In genomic region chr2:90894299-90894677, GRCm38 (mm10) we compare ENCODE assay signal across 9 mouse cellular contexts. TPM values are rescaled to one million over a fixed set of nuclear protein-coding genes. Genes with fewer than 3 reads are reported as not detected.
DNase-seq lines count a peak whose midpoint lies in the region; ATAC-seq and TF ChIP-seq lines count a peak whose summit lies in the region.
"Not testable (repeated sequence)": the region's sequence is repeated elsewhere in the genome, so short reads cannot be mapped to it uniquely, and the experiment has no call there.
"Had no signal": no experiment of that assay in that cellular context is flagged by ENCODE, and none has a peak within 500 bp of the region (broad histone marks: within the 10 kb centered on the region; RNA-seq: fewer than 3 reads in every experiment).

No protein-coding gene starts in this region.

- in situ Hi-C loops in CH12.LX (cut with MboI; ENCODE audit: low pct_ligation_motif_present, low pct_unique_long_range_greater_than_20kb, low sequenced_read_pairs): not testable (repeated sequence)

- H3K36me3 ChIP-seq in CH12.LX (replicated peaks in 1 of 2; ENCODE audit: control insufficient read depth in 1 of 2, insufficient read depth in 1 of 2, low read length in 1 of 2) (peaks cover 31 to 80% of the 10 kb centered on the region in 2 experiments), MEL (ENCODE audit: control insufficient read depth in 1 of 2, insufficient read depth in 2 of 2, low read length in 2 of 2) (peaks cover 4 to 22% of the 10 kb centered on the region in 2 experiments; a peak in 3 of 4 replicates)
- H3K36me3 ChIP-seq in heart, embryonic 10.5 days: peaks cover 71% of the 10 kb centered on the region
- H3K36me3 ChIP-seq in liver, embryonic 11.5 days (ENCODE audit: control insufficient read depth, insufficient read depth, low read length): peaks cover 32% of the 10 kb centered on the region
- H3K36me3 ChIP-seq in liver, embryonic 13.5 days: peaks cover 54% of the 10 kb centered on the region
- H3K36me3 ChIP-seq in liver, embryonic 15.5 days (replicated peaks): peaks cover 51% of the 10 kb centered on the region
- H3K36me3 ChIP-seq in liver, postnatal 0 days (replicated peaks; ENCODE audit: insufficient read depth, low read length): peaks cover 34% of the 10 kb centered on the region

- H3K79me2 ChIP-seq in CH12.LX (replicated peaks; ENCODE audit: control insufficient read depth, extremely low read depth, insufficient read depth, poor library complexity, severe bottlenecking); MEL (ENCODE audit: control insufficient read depth, insufficient read depth, low read length, poor library complexity): not testable (repeated sequence)

- H3K9ac ChIP-seq in CH12.LX (ENCODE audit: insufficient read depth, low read depth); MEL (ENCODE audit: control insufficient read depth, low read depth, low read length, poor library complexity, severe bottlenecking); liver, postnatal 0 days (replicated peaks): not testable (repeated sequence)
- H3K9ac ChIP-seq in liver, embryonic 11.5 days (ENCODE audit: low read depth, low read length): peak overlapping the region; percentile 40; the same call in 1 of the 2 replicates
- H3K9ac ChIP-seq in liver, embryonic 13.5 days: peak overlapping the region; percentile 68
- H3K9ac ChIP-seq in liver, embryonic 15.5 days: peak overlapping the region; percentile 49

- not testable (repeated sequence) for H3K4me2 ChIP-seq in CH12.LX (ENCODE audit: insufficient read depth, low read depth, poor library complexity, severe bottlenecking)
- peak overlapping the region; percentile 52 for H3K4me2 ChIP-seq in liver, embryonic 11.5 days
- H3K4me2 ChIP-seq in liver, embryonic 13.5 days: peak overlapping the region; percentile 61
- H3K4me2 ChIP-seq in liver, embryonic 15.5 days: peak overlapping the region; percentile 63
- peak overlapping the region; percentile 53 for H3K4me2 ChIP-seq in liver, postnatal 0 days (ENCODE audit: low read depth, low read length)

- TF ChIP-seq CTCF in CH12.LX (conservative IDR thresholded peaks at IDR 0.05 in 1 of 2, IDR thresholded peaks at IDR 0.05 in 1 of 2; ENCODE audit: low read depth in 2 of 2, low read length in 2 of 2); MEL (IDR thresholded peaks at IDR 0.05 in 2 of 3, conservative IDR thresholded peaks at IDR 0.05 in 1 of 3; ENCODE audit: control insufficient read depth in 1 of 3, insufficient read depth in 1 of 3, low read depth in 2 of 3, low read length in 3 of 3, poor library complexity in 1 of 3, severe bottlenecking in 1 of 3); liver, postnatal 0 days (IDR thresholded peaks at IDR 0.05; ENCODE audit: low read depth): not testable (repeated sequence)

- H3K4me1 ChIP-seq in CH12.LX (ENCODE audit: control insufficient read depth in 1 of 2, insufficient read depth in 2 of 2): not testable (repeated sequence)
- peaks cover 8 to 25% of the 10 kb centered on the region in 2 experiments for H3K4me1 ChIP-seq in MEL (ENCODE audit: control insufficient read depth in 1 of 2, insufficient read depth in 2 of 2, low read length in 2 of 2)
- peaks cover 28% of the 10 kb centered on the region for H3K4me1 ChIP-seq in heart, embryonic 10.5 days
- H3K4me1 ChIP-seq in liver, embryonic 11.5 days (replicated peaks; ENCODE audit: control insufficient read depth, insufficient read depth, low read length): peaks cover 38% of the 10 kb centered on the region
- peaks cover 78% of the 10 kb centered on the region for H3K4me1 ChIP-seq in liver, embryonic 13.5 days (replicated peaks)
- peaks cover 71% of the 10 kb centered on the region for H3K4me1 ChIP-seq in liver, embryonic 15.5 days (replicated peaks)
- H3K4me1 ChIP-seq in liver, postnatal 0 days (ENCODE audit: insufficient read depth): peaks cover 19% of the 10 kb centered on the region

- H3K4me3 ChIP-seq in CH12.LX (replicated peaks in 1 of 3; ENCODE audit: low read depth in 2 of 3, low read length in 2 of 3, poor library complexity in 1 of 3); MEL (ENCODE audit: control insufficient read depth in 1 of 2, insufficient read depth in 1 of 2, low read depth in 2 of 2, low read length in 2 of 2); heart, embryonic 10.5 days; liver, embryonic 11.5 days (ENCODE audit: low read depth, low read length); liver, embryonic 13.5 days (replicated peaks); liver, embryonic 15.5 days (replicated peaks); liver, postnatal 0 days (ENCODE audit: low read depth, low read length): not testable (repeated sequence)

- TF ChIP-seq EP300 in CH12.LX (IDR thresholded peaks at IDR 0.05; ENCODE audit: low read length): peak; percentile 65
- not testable (repeated sequence) for TF ChIP-seq EP300 in MEL (IDR thresholded peaks at IDR 0.05; ENCODE audit: low read depth in 1 of 2, low read length in 2 of 2); liver, postnatal 0 days (IDR thresholded peaks at IDR 0.05; ENCODE audit: low read depth)

- dilution Hi-C loops in CH12.LX (cut with MboI; ENCODE audit: extremely low pct_ligation_motif_present, extremely low pct_unique_long_range_greater_than_20kb, low sequenced_read_pairs): not testable (repeated sequence)

- DNase-seq in 3T3-L1 (ENCODE audit: low read depth, low spot score) (peak; percentile 49), CH12.LX (ENCODE audit: extremely low read depth) (peak; percentile 38)
- DNase-seq in MEL (ENCODE audit: low read depth, low spot score); heart, embryonic 10.5 days (ENCODE audit: low spot score); liver, embryonic 11.5 days (ENCODE audit: low spot score); liver, embryonic 13.5 days; liver, postnatal 0 days: not testable (repeated sequence)

- 83% methylated on average over 3 of the region's 3 CpGs for WGBS in heart, embryonic 10.5 days
- 56% methylated on average over 3 of the region's 3 CpGs for WGBS in liver, embryonic 11.5 days
- 26% methylated on average over 3 of the region's 3 CpGs for WGBS in liver, embryonic 13.5 days (ENCODE audit: insufficient replicate concordance)
- 36% methylated on average over 3 of the region's 3 CpGs for WGBS in liver, embryonic 15.5 days (ENCODE audit: insufficient replicate concordance)
- 51% methylated on average over 3 of the region's 3 CpGs for WGBS in liver, postnatal 0 days (ENCODE audit: insufficient replicate concordance)

- 0 out of 2 replicates have a peak, but pooled peaks have one; percentile 25 for ATAC-seq in liver, embryonic 11.5 days (replicated peaks; ENCODE audit: low FRiP score)
- peak; percentile 9; the same call in 1 of the 2 replicates for ATAC-seq in liver, embryonic 13.5 days (ENCODE audit: low read depth)
- ATAC-seq in liver, embryonic 15.5 days (ENCODE audit: insufficient read depth); liver, postnatal 0 days: not testable (repeated sequence)

- not testable (repeated sequence) for H3K9me3 ChIP-seq in CH12.LX (replicated peaks; ENCODE audit: low read length); MEL (replicated peaks; ENCODE audit: insufficient read depth, low read length); heart, embryonic 10.5 days; liver, embryonic 11.5 days (ENCODE audit: control insufficient read depth, low read length); liver, embryonic 13.5 days (replicated peaks); liver, embryonic 15.5 days (replicated peaks); liver, postnatal 0 days (ENCODE audit: low read length)

- TF ChIP-seq RAD21 in CH12.LX (IDR thresholded peaks at IDR 0.05; ENCODE audit: low read depth, low read length); MEL (IDR thresholded peaks at IDR 0.05; ENCODE audit: low read depth, low read length): not testable (repeated sequence)

- not testable (repeated sequence) for TF ChIP-seq POLR2A in CH12.LX (IDR thresholded peaks at IDR 0.05; ENCODE audit: low read depth, low read length); MEL (IDR thresholded peaks at IDR 0.05; ENCODE audit: control insufficient read depth in 1 of 2, insufficient read depth in 1 of 2, low read depth in 1 of 2, low read length in 2 of 2, poor library complexity in 1 of 2)

- H3K27me3 ChIP-seq in CH12.LX (replicated peaks); MEL (ENCODE audit: control insufficient read depth in 1 of 2, insufficient read depth in 2 of 2, low read length in 2 of 2); heart, embryonic 10.5 days (ENCODE audit: insufficient read depth, poor library complexity, severe bottlenecking); liver, postnatal 0 days (ENCODE audit: insufficient read depth, low read length): not testable (repeated sequence)
- peaks cover 11% of the 10 kb centered on the region for H3K27me3 ChIP-seq in liver, embryonic 11.5 days (replicated peaks; ENCODE audit: control insufficient read depth, insufficient read depth, low read length)
- H3K27me3 ChIP-seq in liver, embryonic 13.5 days: peaks cover 25% of the 10 kb centered on the region
- H3K27me3 ChIP-seq in liver, embryonic 15.5 days: peaks cover 25% of the 10 kb centered on the region

- not testable (repeated sequence) for H3K27ac ChIP-seq in CH12.LX (ENCODE audit: insufficient read depth, low read depth)
- H3K27ac ChIP-seq in MEL (ENCODE audit: control insufficient read depth, low read depth, low read length): peak overlapping the region; percentile 67
- 0 out of 2 replicates have a peak overlapping the region, but pooled peaks have one; percentile 60 for H3K27ac ChIP-seq in heart, embryonic 10.5 days
- peak overlapping the region; percentile 93 for H3K27ac ChIP-seq in liver, embryonic 11.5 days (ENCODE audit: low read depth, low read length)
- peak overlapping the region; percentile 95 for H3K27ac ChIP-seq in liver, embryonic 13.5 days
- peak overlapping the region; percentile 88 for H3K27ac ChIP-seq in liver, embryonic 15.5 days (replicated peaks)
- peak overlapping the region; percentile 72 for H3K27ac ChIP-seq in liver, postnatal 0 days (ENCODE audit: low read depth)

RNA-seq across cellular contexts. Expression of gene C1qtnf4, which starts 8.6 kb away (rescaled TPM):
- total RNA-seq in CH12.LX (2012; rRNA removed): not detected in 2 replicates
- total RNA-seq in CH12.LX (2014; rRNA removed): not detected in 2 replicates
- polyA plus RNA-seq in CH12.LX (2012; ENCODE audit: insufficient read length, low read depth): not detected in 2 replicates
- not detected in 2 replicates for total RNA-seq in MEL (2012; rRNA removed)
- polyA plus RNA-seq in MEL (2012; ENCODE audit: insufficient read depth in 1 of 2, insufficient read length in 2 of 2, low read depth in 1 of 2, low replicate concordance in 2 of 2, missing spikeins in 1 of 2): not detected
- 8.6 and 11.1 TPM in 2 replicates for polyA plus RNA-seq in heart, embryonic 10.5 days (2016; fragmentation: Nextera tagmentation; extraction: Ambion mirVana)
- polyA plus RNA-seq in liver, embryonic 11.5 days (2014; fragmentation: Nextera tagmentation; extraction: Ambion mirVana): 6.6 and 6.9 TPM in 2 replicates
- polyA plus RNA-seq in liver, embryonic 13.5 days (2015; fragmentation: Nextera tagmentation; extraction: Ambion mirVana): 3.0 and 4.4 TPM in 2 replicates
- 1.9 and 2.0 TPM in 2 replicates for polyA plus RNA-seq in liver, embryonic 15.5 days (2015; fragmentation: Nextera tagmentation; extraction: Ambion mirVana)
- 2.9 and 3.1 TPM in 2 replicates for polyA plus RNA-seq in liver, postnatal 0 days (2015; fragmentation: Nextera tagmentation; extraction: Ambion mirVana)
- total RNA-seq: common myeloid progenitor, adult 5-6 weeks had no signal

RNA-seq across cellular contexts. Expression of gene Kbtbd4, which starts 10.3 kb away (rescaled TPM):
- 20.5 and 28.4 TPM in 2 replicates for total RNA-seq in CH12.LX (2012; rRNA removed)
- total RNA-seq in CH12.LX (2014; rRNA removed): 19.5 and 20.1 TPM in 2 replicates
- polyA plus RNA-seq in CH12.LX (2012; ENCODE audit: insufficient read length, low read depth): 21.7 and 24.9 TPM in 2 replicates
- total RNA-seq in MEL (2012; rRNA removed): 18.0 and 21.9 TPM in 2 replicates
- polyA plus RNA-seq in MEL (2012; ENCODE audit: insufficient read depth in 1 of 2, insufficient read length in 2 of 2, low read depth in 1 of 2, low replicate concordance in 2 of 2, missing spikeins in 1 of 2): 10 to 100 TPM in 1 of 2 experiments, not detected in 1; 23.1 TPM
- 33.2 and 42.2 TPM in 2 replicates for polyA plus RNA-seq in heart, embryonic 10.5 days (2016; fragmentation: Nextera tagmentation; extraction: Ambion mirVana)
- polyA plus RNA-seq in liver, embryonic 11.5 days (2014; fragmentation: Nextera tagmentation; extraction: Ambion mirVana): 32.6 and 34.4 TPM in 2 replicates
- 17.5 and 21.0 TPM in 2 replicates for polyA plus RNA-seq in liver, embryonic 13.5 days (2015; fragmentation: Nextera tagmentation; extraction: Ambion mirVana)
- 16.1 and 17.6 TPM in 2 replicates for polyA plus RNA-seq in liver, embryonic 15.5 days (2015; fragmentation: Nextera tagmentation; extraction: Ambion mirVana)
- 8.7 and 9.8 TPM in 2 replicates for polyA plus RNA-seq in liver, postnatal 0 days (2015; fragmentation: Nextera tagmentation; extraction: Ambion mirVana)

RNA-seq across cellular contexts. Expression of gene Ndufs3, which starts 10.3 kb away (rescaled TPM):
- 133 and 146 TPM in 2 replicates for total RNA-seq in CH12.LX (2012; rRNA removed)
- total RNA-seq in CH12.LX (2014; rRNA removed): 182 and 195 TPM in 2 replicates
- 185 and 190 TPM in 2 replicates for polyA plus RNA-seq in CH12.LX (2012; ENCODE audit: insufficient read length, low read depth)
- total RNA-seq in MEL (2012; rRNA removed): 134 and 137 TPM in 2 replicates
- polyA plus RNA-seq in MEL (2012; ENCODE audit: insufficient read depth in 1 of 2, insufficient read length in 2 of 2, low read depth in 1 of 2, low replicate concordance in 2 of 2, missing spikeins in 1 of 2): 100 to 1,000 TPM in 1 of 2 experiments, not detected in 1; 193 TPM
- polyA plus RNA-seq in heart, embryonic 10.5 days (2016; fragmentation: Nextera tagmentation; extraction: Ambion mirVana): 276 and 329 TPM in 2 replicates
- polyA plus RNA-seq in liver, embryonic 11.5 days (2014; fragmentation: Nextera tagmentation; extraction: Ambion mirVana): 223 and 236 TPM in 2 replicates
- polyA plus RNA-seq in liver, embryonic 13.5 days (2015; fragmentation: Nextera tagmentation; extraction: Ambion mirVana): 156 and 162 TPM in 2 replicates
- 134 and 136 TPM in 2 replicates for polyA plus RNA-seq in liver, embryonic 15.5 days (2015; fragmentation: Nextera tagmentation; extraction: Ambion mirVana)
- 196 and 199 TPM in 2 replicates for polyA plus RNA-seq in liver, postnatal 0 days (2015; fragmentation: Nextera tagmentation; extraction: Ambion mirVana)

RNA-seq across cellular contexts. Expression of gene Celf1, which starts 45.9 kb away (rescaled TPM):
- total RNA-seq in CH12.LX (2012; rRNA removed): 29.7 and 33.8 TPM in 2 replicates
- total RNA-seq in CH12.LX (2014; rRNA removed): 50.9 and 52.8 TPM in 2 replicates
- 67.4 and 69.7 TPM in 2 replicates for polyA plus RNA-seq in CH12.LX (2012; ENCODE audit: insufficient read length, low read depth)
- 46.2 and 49.6 TPM in 2 replicates for total RNA-seq in MEL (2012; rRNA removed)
- polyA plus RNA-seq in MEL (2012; ENCODE audit: insufficient read depth in 1 of 2, insufficient read length in 2 of 2, low read depth in 1 of 2, low replicate concordance in 2 of 2, missing spikeins in 1 of 2): 100 to 1,000 TPM in 1 of 2 experiments, 10 to 100 TPM in 1; 82.3 to 212 TPM
- polyA plus RNA-seq in heart, embryonic 10.5 days (2016; fragmentation: Nextera tagmentation; extraction: Ambion mirVana): 128 and 155 TPM in 2 replicates
- 78.1 and 90.5 TPM in 2 replicates for polyA plus RNA-seq in liver, embryonic 11.5 days (2014; fragmentation: Nextera tagmentation; extraction: Ambion mirVana)
- 54.9 and 68.3 TPM in 2 replicates for polyA plus RNA-seq in liver, embryonic 13.5 days (2015; fragmentation: Nextera tagmentation; extraction: Ambion mirVana)
- polyA plus RNA-seq in liver, embryonic 15.5 days (2015; fragmentation: Nextera tagmentation; extraction: Ambion mirVana): 50.0 and 53.8 TPM in 2 replicates
- polyA plus RNA-seq in liver, postnatal 0 days (2015; fragmentation: Nextera tagmentation; extraction: Ambion mirVana): 26.0 and 29.4 TPM in 2 replicates

RNA-seq across cellular contexts. Expression of gene Mtch2, which starts 47.3 kb away (rescaled TPM):
- 70.0 and 82.8 TPM in 2 replicates for total RNA-seq in CH12.LX (2012; rRNA removed)
- 158 and 173 TPM in 2 replicates for total RNA-seq in CH12.LX (2014; rRNA removed)
- 162 and 209 TPM in 2 replicates for polyA plus RNA-seq in CH12.LX (2012; ENCODE audit: insufficient read length, low read depth)
- total RNA-seq in MEL (2012; rRNA removed): 85.7 and 91.5 TPM in 2 replicates
- 100 to 1,000 TPM in 1 of 2 experiments, not detected in 1; 167 TPM for polyA plus RNA-seq in MEL (2012; ENCODE audit: insufficient read depth in 1 of 2, insufficient read length in 2 of 2, low read depth in 1 of 2, low replicate concordance in 2 of 2, missing spikeins in 1 of 2)
- 252 and 254 TPM in 2 replicates for polyA plus RNA-seq in heart, embryonic 10.5 days (2016; fragmentation: Nextera tagmentation; extraction: Ambion mirVana)
- 218 and 231 TPM in 2 replicates for polyA plus RNA-seq in liver, embryonic 11.5 days (2014; fragmentation: Nextera tagmentation; extraction: Ambion mirVana)
- 152 and 154 TPM in 2 replicates for polyA plus RNA-seq in liver, embryonic 13.5 days (2015; fragmentation: Nextera tagmentation; extraction: Ambion mirVana)
- polyA plus RNA-seq in liver, embryonic 15.5 days (2015; fragmentation: Nextera tagmentation; extraction: Ambion mirVana): 114 and 116 TPM in 2 replicates
- polyA plus RNA-seq in liver, postnatal 0 days (2015; fragmentation: Nextera tagmentation; extraction: Ambion mirVana): 182 and 184 TPM in 2 replicates
